Mouse (Mus musculus): Measurements from ENCODE around the gene Itpr3.

The Itpr3 gene

DNA sequence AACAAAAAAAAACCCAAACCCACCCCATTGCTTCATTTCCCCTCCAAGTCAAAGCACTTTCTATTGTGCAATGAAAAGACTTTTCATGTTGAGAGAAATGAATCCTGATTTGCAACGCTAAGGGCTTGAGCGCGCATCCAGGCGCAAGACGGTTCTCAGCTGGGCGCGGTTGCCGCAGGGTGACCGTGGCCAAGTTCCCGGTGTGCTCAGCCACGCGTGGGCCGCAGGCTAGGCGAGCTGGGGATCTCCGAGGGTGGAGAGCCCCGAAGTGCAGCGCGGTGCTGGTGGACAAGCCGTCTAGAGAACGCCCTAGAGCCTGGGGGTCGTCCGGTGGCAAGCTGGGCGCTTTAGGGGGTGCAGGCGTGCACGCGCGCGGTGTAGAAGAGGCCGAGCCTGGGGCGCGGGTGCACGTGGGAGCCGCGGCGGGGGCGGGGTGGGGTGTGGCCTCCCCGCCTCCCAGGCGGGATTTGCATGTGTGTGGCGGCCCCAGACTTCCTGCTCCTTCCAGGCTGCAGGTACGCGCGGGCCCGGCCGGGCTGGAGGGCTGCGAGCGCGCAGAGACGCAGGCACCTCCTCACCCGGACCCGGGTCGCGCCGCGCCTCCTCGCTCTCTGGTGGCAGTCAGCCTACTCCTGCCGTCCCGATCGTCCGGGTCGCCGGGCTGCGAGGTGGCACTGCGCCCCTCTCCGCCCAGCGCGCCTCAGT is at the start of gene Itpr3:
TSS of gene Itpr3 (plus strand) at position 493 of the 705 bp plus-strand sequence.
- peak; percentile 88 for DNase-seq

- no peak for DNase-seq
Measured at GRCm38 (mm10) chr17:27008277-27008676, 48.8 kb upstream of the Itpr3 start.

- DNase-seq: no peak
Measured at GRCm38 (mm10) chr17:27011167-27011566, 45.9 kb upstream of the Itpr3 start.

DNA sequence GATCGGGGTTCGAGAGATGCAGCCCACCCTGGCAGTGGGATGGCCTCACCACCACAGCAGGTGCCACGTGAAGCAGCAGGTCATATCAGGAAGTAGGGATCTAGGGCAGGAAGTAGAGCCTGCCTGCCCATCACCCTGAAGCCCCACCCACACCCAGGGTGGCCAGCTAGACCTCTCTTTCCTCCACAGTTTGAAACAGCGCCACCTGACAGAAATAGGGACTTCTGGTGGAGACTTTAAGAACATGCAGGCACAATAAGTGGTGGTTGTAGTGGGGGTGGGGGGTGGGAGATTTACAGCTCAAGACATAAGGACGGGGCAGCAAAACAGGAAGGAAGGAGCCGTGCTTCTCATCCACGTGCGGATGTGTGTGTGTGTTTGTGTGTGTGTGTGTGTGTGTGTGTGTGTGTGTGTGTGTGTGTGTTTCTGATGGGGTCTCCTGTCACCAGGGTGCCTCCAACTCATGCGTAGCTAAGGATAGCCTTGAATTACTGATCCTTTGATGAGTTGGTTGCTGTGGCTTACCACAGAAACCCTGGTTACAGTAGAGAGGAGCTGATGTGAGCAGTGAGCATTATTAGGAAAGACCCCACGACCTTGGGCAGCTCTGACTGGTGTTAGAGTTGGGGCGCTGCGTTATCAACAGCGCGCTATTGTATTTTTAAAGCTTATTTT is 45.0 kb upstream of the Itpr3 start:
- no peak for DNase-seq

- DNase-seq: no peak
Measured at GRCm38 (mm10) chr17:27012909-27013308, 44.2 kb upstream of the Itpr3 start.

- peak; percentile 93 for DNase-seq
Measured at GRCm38 (mm10) chr17:27017564-27018499, 39.3 kb upstream of the Itpr3 start.

GRCm38 (mm10) chr17:27018555-27019196 is 38.4 kb upstream of the Itpr3 start:
- no peak for DNase-seq

DNA sequence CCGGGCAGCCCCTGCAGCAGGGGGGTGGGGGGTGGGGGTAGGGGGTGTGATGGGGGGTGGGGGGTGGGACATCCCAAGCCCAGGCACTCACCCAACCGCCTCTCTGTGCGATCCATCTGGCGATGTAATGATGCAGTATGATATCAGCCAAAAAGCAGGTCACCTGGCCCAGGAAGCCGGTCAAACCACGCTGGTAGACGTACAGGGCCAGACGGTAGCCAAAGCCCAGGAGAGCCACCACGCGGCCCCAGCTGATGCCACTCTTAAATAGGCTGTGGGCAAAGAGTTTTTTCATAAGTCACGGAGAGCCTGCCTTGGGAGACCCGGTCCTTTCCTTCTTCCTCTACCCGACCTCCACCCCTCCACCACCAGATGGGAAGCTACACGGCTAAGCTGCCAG is 36.0 kb upstream of the Itpr3 start:
- no peak for DNase-seq

- DNase-seq: no peak
Measured at GRCm38 (mm10) chr17:27021736-27022135, 35.4 kb upstream of the Itpr3 start.

DNA sequence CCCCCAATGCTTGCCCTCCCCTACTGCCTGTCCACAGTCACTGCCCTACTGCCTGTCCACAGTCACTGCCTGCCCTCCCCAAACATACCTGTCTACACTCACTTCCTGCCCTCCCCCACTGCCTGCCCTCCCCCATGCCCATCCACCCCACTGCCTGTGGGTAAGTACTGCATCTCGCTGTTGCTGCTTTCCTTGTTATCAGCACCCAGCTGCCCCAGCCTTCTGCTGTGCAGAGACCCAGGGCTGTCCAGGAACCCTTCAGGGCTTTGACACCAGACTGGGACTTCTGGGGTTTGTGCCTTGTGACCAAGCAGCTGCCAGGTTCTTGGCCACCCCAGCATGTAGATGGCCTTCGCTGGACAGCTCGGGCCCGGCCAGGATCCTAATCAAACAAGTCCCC is 33.8 kb upstream of the Itpr3 start:
- DNase-seq: no peak

DNA sequence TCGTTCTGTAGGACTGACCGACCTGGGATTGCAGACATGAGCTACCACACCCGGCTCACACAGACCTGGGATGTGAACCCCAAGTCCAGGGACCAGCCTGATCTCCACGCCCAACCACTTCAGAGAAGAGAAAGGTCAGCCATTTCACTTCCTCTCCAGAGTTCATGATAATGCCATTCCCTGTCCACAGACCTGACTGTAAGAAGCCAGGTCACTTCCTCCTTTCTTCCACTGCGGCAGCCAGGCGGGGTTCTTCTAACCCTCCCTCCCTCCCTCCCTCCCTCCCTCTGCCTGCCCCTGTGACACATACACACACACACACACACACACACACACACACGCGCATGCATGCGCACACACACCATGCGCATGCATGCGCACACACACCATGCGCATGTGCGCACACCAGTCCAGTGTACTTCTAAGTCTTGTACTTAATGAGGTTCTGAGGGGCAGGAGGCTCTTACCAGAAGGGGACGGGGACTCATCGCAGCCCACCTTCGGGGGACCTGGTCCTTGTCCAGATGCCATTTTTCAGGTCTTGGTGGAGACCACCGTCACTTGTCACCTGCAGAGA is 31.7 kb upstream of the Itpr3 start:
- DNase-seq: no peak

DNA sequence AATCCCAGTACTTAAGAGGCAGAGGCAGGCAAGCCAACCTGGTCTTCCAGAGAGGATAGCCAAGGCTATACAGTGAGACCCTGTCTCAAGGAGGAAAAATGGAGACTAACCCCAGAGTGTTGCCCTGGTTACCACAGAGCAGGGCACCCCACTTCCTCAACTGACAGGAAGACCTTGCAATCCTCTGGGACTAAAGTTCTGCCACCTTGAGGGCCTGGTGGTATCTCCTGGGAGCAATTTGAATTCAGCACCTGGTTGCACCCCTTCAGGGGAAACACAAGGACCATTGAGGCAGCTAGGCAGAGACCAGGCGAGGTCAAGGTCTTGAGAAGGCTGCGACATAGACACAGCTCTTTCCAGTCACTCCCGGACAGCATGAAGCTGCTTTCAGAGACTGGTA is 31.2 kb upstream of the Itpr3 start:
- no peak for DNase-seq

DNA sequence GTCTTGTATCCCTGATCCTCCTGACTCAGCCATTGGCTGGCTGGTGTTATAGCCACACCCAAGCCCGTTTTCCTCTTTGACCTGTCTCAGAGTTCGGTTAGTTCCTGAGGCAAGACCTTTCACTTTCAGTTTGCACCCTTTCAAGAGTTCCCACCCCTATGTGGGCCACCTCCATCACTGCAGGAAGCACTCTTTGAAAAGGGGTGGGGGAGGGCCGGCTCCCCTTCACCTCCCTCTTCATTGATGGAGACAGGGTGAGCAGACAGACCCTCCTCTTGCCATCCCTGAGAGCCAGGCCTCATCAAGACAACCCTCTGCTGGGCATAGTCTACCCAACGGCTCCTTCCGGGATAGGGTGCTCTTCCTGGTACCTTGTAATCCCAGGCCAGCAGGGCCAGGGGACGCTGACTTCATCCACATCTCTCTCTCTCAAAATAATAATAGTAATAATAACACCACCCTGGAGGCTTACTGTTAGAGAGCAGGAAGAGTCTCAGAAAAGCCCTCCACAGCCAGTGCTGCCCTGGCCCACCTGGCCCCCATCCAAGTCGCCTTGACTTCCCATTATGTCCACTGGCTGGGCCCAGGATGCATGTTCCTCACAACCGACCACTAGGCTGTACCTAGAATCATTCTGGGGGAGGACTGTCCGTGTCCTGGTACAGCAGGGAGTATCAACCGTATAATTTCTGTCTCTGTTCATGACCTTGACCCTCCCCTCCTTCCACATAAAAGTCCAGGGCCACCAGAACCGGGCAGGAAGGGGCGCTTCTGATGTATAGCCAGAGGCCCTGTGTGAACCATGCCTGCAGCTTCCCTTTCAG is 29.4 kb upstream of the Itpr3 start:
- peak; percentile 56 for DNase-seq

- DNase-seq: peak; percentile 93
Measured at GRCm38 (mm10) chr17:27028284-27028795, 28.8 kb upstream of the Itpr3 start.

- DNase-seq: no peak
Measured at GRCm38 (mm10) chr17:27028909-27029308, 28.2 kb upstream of the Itpr3 start, which contains the start of gene Bak1. TSS of gene Bak1 (minus strand) at chr17:27029009.

DNA sequence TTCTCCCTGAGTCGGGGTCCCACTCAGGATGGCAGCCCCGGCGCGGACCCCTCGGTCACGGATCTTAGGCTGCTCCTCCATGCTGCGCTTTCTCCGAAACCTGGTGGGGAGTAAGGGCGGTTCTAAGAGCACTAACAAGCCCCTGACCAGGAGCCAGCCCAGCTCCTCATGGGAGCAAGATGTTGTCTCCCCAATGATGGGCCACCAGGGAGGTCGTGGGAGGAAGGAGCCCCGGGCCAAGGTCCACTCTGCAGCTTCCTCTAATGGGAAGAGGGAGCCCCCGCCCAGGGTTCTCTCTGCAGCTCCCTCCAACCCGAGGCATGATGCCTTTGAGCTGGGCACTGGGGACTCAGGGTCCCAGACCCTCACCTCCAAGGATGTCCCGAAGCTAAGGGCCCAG is 27.7 kb upstream of the Itpr3 start:
- no peak for DNase-seq

GRCm38 (mm10) chr17:27030896-27031295 is 26.2 kb upstream of the Itpr3 start:
- DNase-seq: no peak

- DNase-seq: no peak
Measured at GRCm38 (mm10) chr17:27032328-27032727, 24.8 kb upstream of the Itpr3 start.

GRCm38 (mm10) chr17:27032869-27033268 is 24.2 kb upstream of the Itpr3 start:
- peak; percentile 85 for DNase-seq

DNA sequence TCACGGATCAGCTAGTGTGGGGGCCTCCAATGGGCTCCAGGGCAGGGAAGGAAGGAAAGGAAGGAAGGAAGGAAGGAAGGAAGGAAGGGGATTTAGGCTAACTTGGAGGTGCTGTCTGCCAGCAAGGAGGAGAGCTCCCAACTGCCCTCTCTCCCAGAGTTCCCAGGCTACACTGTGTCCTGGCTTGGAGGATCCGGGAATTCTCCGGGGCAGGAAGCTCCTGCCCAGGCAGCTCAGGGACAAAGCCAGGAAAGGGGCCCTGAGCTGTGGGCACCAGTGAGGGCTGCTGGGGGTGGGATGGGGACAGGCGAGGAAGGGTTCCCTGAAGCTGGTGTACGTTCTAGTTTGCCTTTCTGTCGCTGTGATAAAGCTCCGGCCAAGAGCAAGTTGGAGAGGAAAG is 20.6 kb upstream of the Itpr3 start:
- peak; percentile 47 for DNase-seq

DNA sequence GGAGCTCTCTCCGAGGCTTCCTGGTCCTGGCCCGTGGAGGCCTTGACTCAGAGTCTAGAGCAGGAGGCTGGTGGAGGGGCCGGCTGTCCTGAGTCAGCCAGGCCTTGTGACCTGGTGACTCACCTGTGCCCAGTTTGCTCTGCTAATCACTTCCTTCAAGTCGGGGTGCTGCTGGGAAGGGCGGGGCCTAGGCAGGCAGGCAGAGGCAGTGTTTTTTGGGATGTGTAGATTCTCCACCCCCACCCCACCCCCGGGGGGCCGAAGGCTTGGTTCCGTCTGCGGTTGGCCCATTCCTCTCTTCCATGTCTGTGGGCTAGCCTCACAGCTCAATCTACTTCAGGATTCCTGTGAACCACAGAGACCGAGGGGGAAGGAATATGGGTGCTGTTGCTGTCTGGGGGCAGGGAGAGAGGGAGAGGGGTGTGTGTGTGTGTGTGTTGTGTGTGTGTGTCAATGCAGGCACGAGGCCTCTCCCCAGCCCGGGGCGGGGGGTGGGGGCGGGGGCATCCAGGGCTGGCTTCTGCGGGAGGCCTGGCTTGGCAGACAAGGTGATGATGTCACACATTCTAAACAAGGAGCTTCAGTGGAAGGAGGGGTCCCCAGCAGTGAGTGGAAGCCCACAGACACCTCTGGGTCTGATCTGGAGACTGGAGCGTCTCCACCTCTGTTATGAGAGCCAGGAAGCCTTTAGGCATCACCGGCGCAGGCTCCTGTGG is 18.6 kb upstream of the Itpr3 start:
- DNase-seq: no peak

Measured in kidney, postnatal 14 days (tissue).